Mouse (Mus musculus) heart, embryonic 11.5 days (tissue): ENCODE measurements at regions not wholly inside any gene's neighbourhood (a gene's known extent, or its start where the extent isn't known, plus 50 kb on each side); places are given as distances from the start of the nearest gene placed in this dataset.

Experiments
- ATAC-seq: fragments of 200-750 bp; cut with Nextera tagmentation; replicated peaks from 2 replicates; pipeline ENCODE4 v1.8.0; 2017; ENCODE audit warnings: moderate library complexity; ENCODE audit not compliant: insufficient number of reproducible peaks, low FRiP score, low TSS enrichment
- H3K27ac ChIP-seq: fragments of 300-500 bp; sonication (generic); 2 replicates; pipeline ENCODE4 v1.5.1; 2014; ENCODE audit warnings: mild to moderate bottlenecking, low read depth, low read length
- H3K27me3 ChIP-seq: fragments of 300-500 bp; sonication (generic); 2 replicates; pipeline ENCODE4 v1.6.1; 2014; ENCODE audit warnings: mild to moderate bottlenecking, low read length, mixed read lengths; ENCODE audit not compliant: control insufficient read depth, insufficient read depth
- H3K36me3 ChIP-seq: fragments of 300-500 bp; sonication (generic); 2 replicates; pipeline ENCODE4 v1.6.1; 2014; ENCODE audit warnings: mild to moderate bottlenecking, low read length, moderate library complexity, mixed read lengths; ENCODE audit not compliant: control insufficient read depth, insufficient read depth
- H3K4me1 ChIP-seq: fragments of 300-500 bp; sonication (generic); 2 replicates; pipeline ENCODE4 v1.6.1; 2014; ENCODE audit warnings: low read length; ENCODE audit not compliant: control insufficient read depth, insufficient read depth
- H3K4me2 ChIP-seq: fragments of 300-500 bp; sonication (generic); 2 replicates; pipeline ENCODE4 v1.6.1; 2014; ENCODE audit warnings: mild to moderate bottlenecking, moderate library complexity
- H3K4me3 ChIP-seq: fragments of 300-500 bp; sonication (generic); 2 replicates; pipeline ENCODE4 v1.5.1; 2014; ENCODE audit warnings: low read depth, low read length
- H3K9ac ChIP-seq: fragments of 300-500 bp; sonication (generic); 2 replicates; pipeline ENCODE4 v1.6.1; 2014; ENCODE audit warnings: mild to moderate bottlenecking, low read depth, low read length, moderate library complexity
- H3K9me3 ChIP-seq: fragments of 300-500 bp; sonication (generic); replicated peaks from 2 replicates; pipeline ENCODE4 v1.6.1; 2016; ENCODE audit warnings: low read length; ENCODE audit not compliant: control insufficient read depth
- WGBS: fragments of 180-500 bp; shearing (Covaris S2); extraction: QIAGEN DNeasy Blood & Tissue Kit; methylation state at CpG from one replicate; pipeline ENCODE4 v1.1.7; 2014; ENCODE audit not compliant: insufficient replicate concordance; 5-methylcytosine and 5-hydroxymethylcytosine counted together

DNA sequence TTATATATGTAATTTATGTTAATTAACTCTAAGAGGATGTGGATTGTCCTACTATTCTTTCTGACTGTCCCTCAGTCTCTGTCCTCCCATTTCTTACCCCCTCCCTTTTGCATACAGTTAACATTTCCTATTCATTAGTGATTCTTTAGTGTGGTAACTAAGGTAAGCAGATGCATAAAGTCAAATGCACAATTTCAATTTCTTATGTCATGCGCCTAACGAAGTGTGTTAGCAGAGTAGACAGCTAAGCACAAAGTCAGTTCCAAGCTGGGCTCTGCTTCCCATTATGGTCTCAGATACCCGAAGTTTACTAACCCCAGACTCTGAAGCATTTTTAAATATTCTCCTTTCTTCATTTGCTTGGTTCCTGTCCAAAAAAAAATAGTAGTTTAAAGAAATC lies 248.2 kb downstream of the Olfm4 start:
- Histone ChIP-seq H3K9me3 (no peaks in the 10 kb centered on the region), H3K36me3 (no peaks in the 10 kb centered on the region), H3K4me1 (no peaks in the 10 kb centered on the region), H3K27me3 (no peaks in the 10 kb centered on the region), H3K9ac (no peak overlapping the region), H3K4me3 (no peak overlapping the region), H3K4me2 (no peak overlapping the region), H3K27ac (no peak overlapping the region)
- no peak for ATAC-seq
- 79% methylated on average over 3 of the region's 3 CpGs for WGBS

DNA sequence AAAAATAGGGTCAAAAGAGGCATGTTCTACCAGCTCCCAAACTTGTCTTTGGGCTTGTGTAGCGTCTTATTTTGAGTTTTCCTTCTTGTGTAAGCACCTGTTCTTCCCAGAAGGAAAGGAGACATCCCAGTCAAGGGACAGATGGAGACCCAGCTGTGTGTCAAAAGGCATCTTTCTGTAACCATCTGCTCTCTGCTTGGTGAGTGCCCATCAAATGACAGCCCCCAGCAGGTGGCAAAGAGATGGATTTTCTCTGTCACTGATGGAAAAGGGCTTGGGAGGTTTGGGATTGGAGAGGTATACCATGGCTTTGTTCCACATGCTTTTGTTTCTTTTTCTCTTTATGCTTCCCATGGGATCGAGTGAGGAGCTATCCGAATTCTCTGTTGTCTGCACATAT lies 249.1 kb downstream of the Olfm4 start:
- Histone ChIP-seq H3K27me3 (no peaks in the 10 kb centered on the region), H3K27ac (no peak overlapping the region), H3K4me1 (no peaks in the 10 kb centered on the region), H3K36me3 (no peaks in the 10 kb centered on the region), H3K4me2 (no peak overlapping the region), H3K9me3 (no peaks in the 10 kb centered on the region), H3K4me3 (no peak overlapping the region), H3K9ac (no peak overlapping the region)
- ATAC-seq = no peak
- WGBS = 64% methylated on average over 3 of the region's 3 CpGs

DNA sequence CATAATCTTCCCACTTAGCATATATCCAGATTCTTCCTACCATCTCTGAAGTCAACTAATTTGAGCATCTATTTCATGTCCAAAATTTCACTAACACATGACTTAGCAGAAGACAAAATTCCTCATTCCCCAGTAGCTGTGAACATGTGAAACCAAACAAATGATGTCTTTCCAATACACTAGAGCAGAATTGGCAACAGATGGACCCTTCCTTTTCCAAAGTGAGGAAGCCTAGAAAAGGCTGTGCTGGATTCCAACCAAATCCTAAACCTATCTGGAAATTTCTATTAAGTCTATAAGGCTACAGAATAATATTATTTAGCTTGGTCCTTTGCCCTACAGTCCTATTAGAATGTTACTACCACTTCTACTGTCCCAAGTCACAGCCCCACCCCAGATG lies 253.3 kb downstream of the Olfm4 start:
- H3K27me3 ChIP-seq = no peaks in the 10 kb centered on the region
- no peaks in the 10 kb centered on the region for H3K36me3 ChIP-seq
- H3K27ac ChIP-seq = no peak overlapping the region
- no peaks in the 10 kb centered on the region for H3K9me3 ChIP-seq
- no peaks in the 10 kb centered on the region for H3K4me1 ChIP-seq
- no peak overlapping the region for H3K4me3 ChIP-seq
- no peak overlapping the region for H3K9ac ChIP-seq
- no peak for ATAC-seq
- no peak overlapping the region for H3K4me2 ChIP-seq

DNA sequence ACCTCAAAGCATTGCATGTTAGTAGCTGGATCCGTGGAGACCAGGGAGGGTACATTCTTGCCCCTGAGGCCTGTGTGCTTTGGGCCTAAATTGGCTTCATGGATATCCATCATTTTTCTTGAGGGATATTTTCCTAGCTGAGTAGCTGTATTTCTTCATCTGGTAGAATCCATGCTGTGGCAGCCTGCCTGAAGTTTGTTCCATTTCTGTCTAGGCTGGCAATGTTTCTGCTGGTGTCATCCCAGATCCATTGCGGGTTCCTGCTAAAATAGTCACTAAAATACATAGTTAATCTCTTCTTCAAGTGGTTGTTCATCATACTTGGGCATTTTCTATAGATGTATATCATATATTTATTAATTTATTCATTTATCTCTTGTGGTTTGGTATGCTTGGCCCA lies 253.7 kb downstream of the Olfm4 start:
- H3K9me3 ChIP-seq = no peaks in the 10 kb centered on the region
- H3K4me2 ChIP-seq = no peak overlapping the region

DNA sequence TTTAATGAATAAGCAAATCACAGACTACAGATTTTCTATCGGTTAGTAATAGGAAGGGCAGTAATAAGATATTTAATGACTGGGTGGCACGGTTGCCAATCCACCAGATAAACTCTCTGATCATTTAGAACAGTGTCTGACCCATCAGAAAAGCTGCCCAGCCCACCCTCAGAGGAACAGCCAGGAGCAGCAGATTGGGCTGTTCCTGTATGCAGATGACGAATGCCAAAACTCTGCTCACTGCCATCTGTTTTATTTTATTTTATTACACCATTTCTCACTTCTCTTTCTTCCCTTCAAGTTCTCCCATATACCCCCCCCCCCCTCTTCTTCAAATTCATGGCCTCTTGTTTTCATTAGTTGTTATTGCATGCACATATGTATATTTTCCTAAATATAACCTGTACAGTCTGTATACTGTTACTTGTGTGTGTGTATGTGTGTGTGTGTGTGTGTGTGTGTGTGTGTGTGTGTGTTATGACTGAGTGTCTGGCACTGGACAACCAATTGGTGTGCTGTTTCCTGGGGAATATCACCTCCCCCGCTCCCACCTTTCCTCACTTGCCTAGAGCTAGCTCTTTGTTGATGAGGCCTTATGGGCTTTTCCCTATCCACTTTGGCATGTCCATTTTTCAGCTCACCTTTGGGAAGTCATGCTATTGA lies 260.9 kb downstream of the Olfm4 start:
- no peak for ATAC-seq
- Histone ChIP-seq H3K9me3 (no peaks in the 10 kb centered on the region), H3K27ac (no peak overlapping the region), H3K4me3 (no peak overlapping the region), H3K4me2 (no peak overlapping the region), H3K4me1 (no peaks in the 10 kb centered on the region), H3K36me3 (no peaks in the 10 kb centered on the region), H3K9ac (no peak overlapping the region), H3K27me3 (no peaks in the 10 kb centered on the region)
- WGBS = 83% methylated on average over 4 of the region's 4 CpGs

More for the DNA sequence above, 253.7 kb downstream of the Olfm4 start:
- Histone ChIP-seq H3K9ac (no peak overlapping the region), H3K27ac (no peak overlapping the region), H3K36me3 (no peaks in the 10 kb centered on the region), H3K4me3 (no peak overlapping the region), H3K27me3 (no peaks in the 10 kb centered on the region), H3K4me1 (no peaks in the 10 kb centered on the region)
- ATAC-seq = no peak
- 72% methylated on average over 2 of the region's 2 CpGs for WGBS

DNA sequence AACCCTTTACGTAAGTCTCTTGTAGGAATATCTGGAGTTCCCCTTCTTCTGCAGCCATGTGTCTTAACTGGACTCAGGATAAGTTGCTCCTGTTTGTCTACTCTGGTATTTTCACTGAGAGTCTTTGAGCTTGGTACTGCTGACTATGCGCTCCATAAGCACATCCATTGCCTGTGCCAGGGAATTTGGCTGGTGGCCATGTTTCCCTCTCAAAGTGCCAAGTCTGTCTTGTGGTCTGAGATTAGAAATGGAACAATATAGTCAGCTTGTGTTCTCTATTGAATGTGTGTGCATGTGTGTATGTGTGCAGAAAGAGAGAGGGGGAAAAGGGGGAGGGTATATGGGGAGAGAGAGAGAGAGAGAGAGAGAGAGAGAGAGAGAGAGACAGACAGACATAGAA lies 263.7 kb downstream of the Olfm4 start:
- Histone ChIP-seq H3K9ac (no peak overlapping the region), H3K4me1 (no peaks in the 10 kb centered on the region), H3K4me2 (no peak overlapping the region), H3K27ac (no peak overlapping the region), H3K4me3 (no peak overlapping the region), H3K9me3 (no peaks in the 10 kb centered on the region), H3K27me3 (no peaks in the 10 kb centered on the region), H3K36me3 (no peaks in the 10 kb centered on the region)
- no peak for ATAC-seq
- 77% methylated on average over 2 of the region's 2 CpGs for WGBS

DNA sequence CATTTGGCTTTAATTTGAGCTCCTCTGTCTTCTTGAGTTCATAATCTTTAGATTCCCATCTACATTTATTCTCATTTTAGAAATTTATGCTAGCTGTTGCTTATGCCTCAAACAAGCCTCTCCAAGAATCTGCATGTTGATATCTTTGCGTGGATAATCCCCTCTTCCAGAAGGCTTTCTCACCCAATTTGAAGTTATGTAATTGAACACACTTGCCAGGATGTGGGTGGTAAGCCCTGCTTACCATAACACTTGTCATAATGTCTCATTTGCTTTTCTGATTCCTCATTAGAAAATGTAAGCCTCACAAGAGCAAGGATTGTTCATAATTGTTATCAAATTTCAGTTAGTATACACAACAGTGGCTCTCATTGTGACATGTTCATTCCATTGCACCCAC lies 266.0 kb downstream of the Olfm4 start:
- H3K4me3 ChIP-seq = no peak overlapping the region
- ATAC-seq = no peak
- H3K27me3 ChIP-seq = no peaks in the 10 kb centered on the region
- WGBS = 86% methylated on average over 1 of the region's 1 CpGs
- no peak overlapping the region for H3K9ac ChIP-seq
- no peak overlapping the region for H3K4me2 ChIP-seq
- H3K9me3 ChIP-seq = no peaks in the 10 kb centered on the region
- H3K36me3 ChIP-seq = no peaks in the 10 kb centered on the region
- H3K4me1 ChIP-seq = no peaks in the 10 kb centered on the region
- no peak overlapping the region for H3K27ac ChIP-seq

DNA sequence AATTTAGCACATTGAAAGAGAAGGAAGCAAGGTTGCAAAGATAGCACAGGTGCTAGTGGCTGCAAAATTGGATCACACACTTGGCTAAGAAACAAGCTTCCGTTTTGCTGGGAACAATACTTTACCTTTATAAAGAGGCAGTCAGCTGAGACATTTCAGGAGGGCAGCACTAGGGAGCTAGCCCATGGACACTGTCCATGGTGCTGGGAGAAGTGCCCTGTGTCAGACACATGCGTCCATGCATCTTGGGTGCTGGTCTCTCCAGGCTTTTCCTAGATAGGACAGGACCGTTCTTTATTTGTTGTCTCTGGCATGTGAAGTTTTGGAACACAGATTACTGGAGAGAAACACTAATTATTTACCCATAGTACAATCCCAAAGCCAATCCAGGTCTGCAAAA lies 273.2 kb downstream of the Olfm4 start:
- Histone ChIP-seq H3K27me3 (no peaks in the 10 kb centered on the region), H3K9me3 (no peaks in the 10 kb centered on the region), H3K4me2 (no peak overlapping the region), H3K4me1 (no peaks in the 10 kb centered on the region), H3K36me3 (no peaks in the 10 kb centered on the region), H3K9ac (no peak overlapping the region), H3K4me3 (no peak overlapping the region), H3K27ac (no peak overlapping the region)
- 46% methylated on average over 3 of the region's 3 CpGs for WGBS
- no peak for ATAC-seq

DNA sequence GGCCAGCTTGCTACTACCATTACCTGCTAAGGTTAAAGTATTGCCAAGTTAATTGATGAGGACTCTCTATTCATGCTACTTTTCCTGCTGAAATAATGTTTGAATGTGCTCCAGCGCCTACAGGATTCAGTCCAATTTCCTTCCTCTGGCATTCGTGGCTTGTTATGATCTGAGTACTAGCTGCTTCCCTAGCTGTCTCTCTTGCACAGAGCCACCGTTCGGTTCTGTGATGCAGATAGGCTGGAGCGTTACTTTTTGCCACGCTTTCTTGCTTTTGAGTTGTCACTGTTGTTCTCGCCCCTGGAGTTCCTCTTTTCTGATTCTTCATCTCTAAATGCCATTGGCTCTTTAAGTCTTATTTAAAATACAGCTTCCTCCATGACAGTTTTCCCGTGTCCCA lies 279.3 kb downstream of the Olfm4 start:
- no peak overlapping the region for H3K4me2 ChIP-seq
- no peak for ATAC-seq
- no peak overlapping the region for H3K9ac ChIP-seq
- no peak overlapping the region for H3K4me3 ChIP-seq
- no peak overlapping the region for H3K27ac ChIP-seq
- H3K9me3 ChIP-seq = no peaks in the 10 kb centered on the region
- 74% methylated on average over 8 of the region's 8 CpGs for WGBS
- H3K4me1 ChIP-seq = no peaks in the 10 kb centered on the region
- no peaks in the 10 kb centered on the region for H3K36me3 ChIP-seq
- no peaks in the 10 kb centered on the region for H3K27me3 ChIP-seq
